Mouse (Mus musculus): ENCODE data around the gene Lrrc8e. TPM values are rescaled to one million over a fixed set of nuclear protein-coding genes. Genes with fewer than 3 reads are reported as not detected.

Lrrc8e gene
- total RNA-seq, 2 experiments from 2014 or later, result not detected

- intact Hi-C loops (cut with DNase I), result loop anchor here (2.0 to 5.0 kb wide), 2 partner anchors 22 to 40 kb away; partner anchors contain the start of genes Ctxn1, Gm49320 and Map2k7
- peak; percentile 70 to 71 for DNase-seq (ENCODE audit: low spot score in 2 of 2)
Observed at GRCm38 (mm10) chr8:4216791-4217621, 9.6 kb upstream of the Lrrc8e start, which contains the start of gene Prr36. Gene Prr36, minus strand, starts transcription at chr8:4217459.

GRCm38 (mm10) chr8:4219617-4220016 lies 7.0 kb upstream of the Lrrc8e start:
- intact Hi-C loops (cut with DNase I), result loop anchor here (5.0 kb wide), 1 partner anchor 38 kb away; the partner anchor contains the start of gene Ctxn1
- peak in 1 of 2 experiments; percentile 66 for DNase-seq (ENCODE audit: low spot score in 2 of 2)

GRCm38 (mm10) chr8:4222059-4222458 lies 4.6 kb upstream of the Lrrc8e start:
- intact Hi-C loops (cut with DNase I), result no loop called here
- DNase-seq (ENCODE audit: low spot score in 2 of 2), result no peak

- DNase-seq (ENCODE audit: low spot score in 2 of 2), result no peak
- intact Hi-C loops (cut with DNase I), result no loop called here
Observed at GRCm38 (mm10) chr8:4226323-4226722, 304 bp upstream of the Lrrc8e start.

- intact Hi-C loops (cut with DNase I), result no loop called here
- no peak for DNase-seq (ENCODE audit: low spot score in 2 of 2)
Observed at GRCm38 (mm10) chr8:4227919-4228318, 1.3 kb downstream of the Lrrc8e start.

GRCm38 (mm10) chr8:4229784-4230183 lies 3.2 kb downstream of the Lrrc8e start:
- intact Hi-C loops (cut with DNase I), result no loop called here

GRCm38 (mm10) chr8:4230612-4231351 lies 4.2 kb downstream of the Lrrc8e start:
- intact Hi-C loops (cut with DNase I), result no loop called here
- no peak for DNase-seq (ENCODE audit: low spot score in 2 of 2)

More at GRCm38 (mm10) chr8:4229784-4230183, 3.2 kb downstream of the Lrrc8e start:
- no peak for DNase-seq (ENCODE audit: low spot score in 2 of 2)

GRCm38 (mm10) chr8:4237814-4238433 lies 11.3 kb downstream of the Lrrc8e start:
- intact Hi-C loops (cut with DNase I), result loop anchor here (1.0 to 2.0 kb wide), 3 partner anchors 15 to 46 kb away; partner anchors contain the start of genes Prr36 and Snapc2
- DNase-seq (ENCODE audit: low spot score in 2 of 2), result no peak

GRCm38 (mm10) chr8:4238434-4239192 lies 12.0 kb downstream of the Lrrc8e start, which contains the start of the genes Map2k7 and Gm49320:
Gene Map2k7, plus strand, starts transcription at chr8:4238740.
Gene Gm49320, plus strand, starts transcription at chr8:4238865.
- intact Hi-C loops (cut with DNase I), result loop anchor here (1.0 to 2.0 kb wide), 3 partner anchors 14 to 46 kb away; partner anchors contain the start of genes Prr36 and Snapc2
- DNase-seq (ENCODE audit: low spot score in 2 of 2), result peak; percentile 100

- intact Hi-C loops (cut with DNase I), result loop anchor here (2.0 kb wide), 2 partner anchors 13 to 23 kb away; partner anchors contain the start of genes Prr36 and Snapc2
- DNase-seq (ENCODE audit: low spot score in 2 of 2), result no peak
Observed at GRCm38 (mm10) chr8:4239193-4239890, 12.7 kb downstream of the Lrrc8e start.

- intact Hi-C loops (cut with DNase I), result no loop called here
- DNase-seq (ENCODE audit: low spot score in 2 of 2), result no peak
Observed at GRCm38 (mm10) chr8:4245061-4245460, 18.4 kb downstream of the Lrrc8e start.

- intact Hi-C loops (cut with DNase I), result no loop called here
- DNase-seq (ENCODE audit: low spot score in 2 of 2), result no peak
Observed at GRCm38 (mm10) chr8:4245737-4246136, 19.1 kb downstream of the Lrrc8e start.

- DNase-seq (ENCODE audit: low spot score in 2 of 2), result no peak
- intact Hi-C loops (cut with DNase I), result no loop called here
Observed at GRCm38 (mm10) chr8:4247241-4247640, 20.6 kb downstream of the Lrrc8e start.

GRCm38 (mm10) chr8:4247951-4248540 lies 21.4 kb downstream of the Lrrc8e start, which contains the start of gene Tgfbr3l:
Gene Tgfbr3l, plus strand, starts transcription at chr8:4248214.
- DNase-seq (ENCODE audit: low spot score in 2 of 2), result no peak

GRCm38 (mm10) chr8:4249213-4249612 lies 22.6 kb downstream of the Lrrc8e start:
- intact Hi-C loops (cut with DNase I), result no loop called here
- DNase-seq (ENCODE audit: low spot score in 2 of 2), result no peak

More at GRCm38 (mm10) chr8:4247951-4248540, 21.4 kb downstream of the Lrrc8e start, which contains the start of gene Tgfbr3l:
- intact Hi-C loops (cut with DNase I), result no loop called here

- intact Hi-C loops (cut with DNase I), result loop anchor here (5.0 kb wide), 1 partner anchor 122 kb away; no protein-coding TSS in a partner anchor
- DNase-seq (ENCODE audit: low spot score in 2 of 2), result peak; percentile 82 to 88
Observed at GRCm38 (mm10) chr8:4250306-4250970, 23.8 kb downstream of the Lrrc8e start.
